Mouse (Mus musculus) MEL (cell line): ENCODE measurements around the gene Bex1. TPM values are rescaled to one million over a fixed set of nuclear protein-coding genes. Genes with fewer than 3 reads are reported as not detected.

Experiments
- DNase-seq: peaks from one replicate; pipeline ENCODE4 v3.0.0; 2011; ENCODE audit warnings: low read depth, low spot score
- H3K27ac ChIP-seq: 2 replicates; pipeline ENCODE4 v1.5.1; 2012; ENCODE audit warnings: low read depth, mild to moderate bottlenecking, control low read depth, low read length, moderate library complexity; ENCODE audit not compliant: control insufficient read depth
- H3K27me3 ChIP-seq, 2 experiments: fragments of 150-350 bp in 1 of 2; sonication (generic) in 1 of 2; 2 replicates each; pipeline ENCODE4 v1.6.1; 2012; ENCODE audit warnings: low read length in 2 of 2, mild to moderate bottlenecking in 2 of 2, improper control_type of control experiment in 1 of 2, moderate library complexity in 1 of 2; ENCODE audit not compliant: insufficient read depth in 2 of 2, control insufficient read depth in 1 of 2
- H3K36me3 ChIP-seq, 2 experiments: 2 replicates each; pipeline ENCODE4 v1.6.1; 2012 to 2014; ENCODE audit warnings: low read length in 2 of 2, improper control_type of control experiment in 1 of 2, inconsistent platforms in 1 of 2, mild to moderate bottlenecking in 1 of 2; ENCODE audit not compliant: insufficient read depth in 2 of 2, control insufficient read depth in 1 of 2
- H3K4me1 ChIP-seq, 2 experiments: fragments of 150-350 bp in 1 of 2; sonication (generic) in 1 of 2; 2 replicates each; pipeline ENCODE4 v1.6.1; 2012; ENCODE audit warnings: low read length in 2 of 2, improper control_type of control experiment in 1 of 2, mild to moderate bottlenecking in 1 of 2; ENCODE audit not compliant: insufficient read depth in 2 of 2, control insufficient read depth in 1 of 2
- H3K4me3 ChIP-seq, 2 experiments: fragments of 150-350 bp in 1 of 2; sonication (generic) in 1 of 2; 2 replicates each; pipeline ENCODE4 v1.5.1; 2012; ENCODE audit warnings: low read depth in 2 of 2, low read length in 2 of 2, mild to moderate bottlenecking in 2 of 2, moderate library complexity in 2 of 2, control low read depth in 1 of 2, improper control_type of control experiment in 1 of 2; ENCODE audit not compliant: control insufficient read depth in 1 of 2, insufficient read depth in 1 of 2
- H3K79me2 ChIP-seq: 2 replicates; pipeline ENCODE4 v1.6.1; 2012; ENCODE audit warnings: mild to moderate bottlenecking, low read length, moderate library complexity; ENCODE audit not compliant: control insufficient read depth, poor library complexity, insufficient read depth
- H3K9ac ChIP-seq: 2 replicates; pipeline ENCODE4 v1.6.1; 2012; ENCODE audit warnings: low read depth, mild to moderate bottlenecking, control low read depth, low read length, moderate library complexity; ENCODE audit not compliant: control insufficient read depth, poor library complexity, severe bottlenecking
- H3K9me3 ChIP-seq: fragments of 150-350 bp; sonication (generic); replicated peaks from 2 replicates; pipeline ENCODE4 v1.6.1; 2012; ENCODE audit warnings: mild to moderate bottlenecking, low read length, improper control_type of control experiment, moderate library complexity; ENCODE audit not compliant: insufficient read depth
- BHLHE40 ChIP-seq: IDR thresholded peaks from 2 replicates; pipeline ENCODE4 v1.6.1; 2012; ENCODE audit warnings: low read depth, mild to moderate bottlenecking, inconsistent platforms, low read length, improper control_type of control experiment, borderline replicate concordance
- CHD1 ChIP-seq: IDR thresholded peaks from 2 replicates; pipeline ENCODE4 v1.6.1; 2012; ENCODE audit warnings: low read depth, mild to moderate bottlenecking, inconsistent platforms, low read length, improper control_type of control experiment
- CHD2 ChIP-seq: IDR thresholded peaks from 2 replicates; pipeline ENCODE4 v1.6.1; 2011; ENCODE audit warnings: low read length, improper control_type of control experiment
- E2F4 ChIP-seq: IDR thresholded peaks from 2 replicates; pipeline ENCODE4 v1.6.1; 2011; ENCODE audit warnings: low read depth, low read length, improper control_type of control experiment, borderline replicate concordance
- EP300 ChIP-seq, 2 experiments: IDR thresholded peaks; 2 replicates each; pipeline ENCODE4 v1.6.1; 2011; ENCODE audit warnings: improper control_type of control experiment in 2 of 2, low read length in 2 of 2, low read depth in 1 of 2, mild to moderate bottlenecking in 1 of 2
- ETS1 ChIP-seq: IDR thresholded peaks from 2 replicates; pipeline ENCODE4 v1.6.1; 2012; ENCODE audit warnings: low read depth, mild to moderate bottlenecking, inconsistent platforms, low read length, improper control_type of control experiment, moderate library complexity
- GATA1 ChIP-seq: IDR thresholded peaks from 2 replicates; pipeline ENCODE4 v1.6.1; 2011; ENCODE audit warnings: low read depth, low read length, improper control_type of control experiment
- JUND ChIP-seq: IDR thresholded peaks from 2 replicates; pipeline ENCODE4 v1.6.1; 2011; ENCODE audit warnings: low read depth, mild to moderate bottlenecking, improper control_type of control experiment, low read length
- MAFK ChIP-seq: IDR thresholded peaks from 2 replicates; pipeline ENCODE4 v1.6.1; 2011; ENCODE audit warnings: low read depth, mild to moderate bottlenecking, low read length, improper control_type of control experiment, borderline replicate concordance
- MAZ ChIP-seq: IDR thresholded peaks from 2 replicates; pipeline ENCODE4 v1.6.1; 2012; ENCODE audit warnings: low read depth, mild to moderate bottlenecking, inconsistent platforms, low read length, improper control_type of control experiment
- MEF2A ChIP-seq: IDR thresholded peaks from 2 replicates; pipeline ENCODE4 v1.6.1; 2014; ENCODE audit warnings: low read depth, mild to moderate bottlenecking, inconsistent platforms, low read length, improper control_type of control experiment; ENCODE audit not compliant: poor library complexity, insufficient replicate concordance, severe bottlenecking; ENCODE audit errors: extremely low read depth
- MXI1 ChIP-seq: IDR thresholded peaks from 2 replicates; pipeline ENCODE4 v1.6.1; 2011; ENCODE audit warnings: mild to moderate bottlenecking, low read depth, low read length, improper control_type of control experiment
- MYB ChIP-seq: IDR thresholded peaks from 2 replicates; pipeline ENCODE4 v1.6.1; 2011; ENCODE audit warnings: mild to moderate bottlenecking, low read depth, low read length, improper control_type of control experiment
- MYC ChIP-seq: IDR thresholded peaks from 2 replicates; pipeline ENCODE4 v1.6.1; 2011; ENCODE audit warnings: low read depth, mild to moderate bottlenecking, low read length, improper control_type of control experiment, moderate library complexity
- NELFE ChIP-seq: IDR thresholded peaks from 2 replicates; pipeline ENCODE4 v1.6.1; 2011; ENCODE audit warnings: low read depth, low read length, improper control_type of control experiment
- POLR2AphosphoS2 ChIP-seq: IDR thresholded peaks from 2 replicates; pipeline ENCODE4 v1.6.1; 2011; ENCODE audit warnings: low read length, improper control_type of control experiment
- RAD21 ChIP-seq: IDR thresholded peaks from 2 replicates; pipeline ENCODE4 v1.6.1; 2011; ENCODE audit warnings: mild to moderate bottlenecking, low read depth, low read length, improper control_type of control experiment
- RCOR1 ChIP-seq: IDR thresholded peaks from 2 replicates; pipeline ENCODE4 v1.6.1; 2012; ENCODE audit warnings: low read depth, mild to moderate bottlenecking, inconsistent platforms, low read length, improper control_type of control experiment
- SIN3A ChIP-seq: IDR thresholded peaks from 2 replicates; pipeline ENCODE4 v1.6.1; 2012; ENCODE audit warnings: low read length, improper control_type of control experiment, inconsistent platforms
- SMC3 ChIP-seq: IDR thresholded peaks from 2 replicates; pipeline ENCODE4 v1.6.1; 2011; ENCODE audit warnings: low read depth, low read length, improper control_type of control experiment
- TAL1 ChIP-seq: IDR thresholded peaks from 2 replicates; pipeline ENCODE4 v1.6.1; 2012; ENCODE audit warnings: mild to moderate bottlenecking, inconsistent platforms, low read length, moderate library complexity, mixed read lengths
- TBP ChIP-seq: IDR thresholded peaks from 2 replicates; pipeline ENCODE4 v1.8.0; 2011; ENCODE audit warnings: low read depth, low read length, improper control_type of control experiment
- TCF12 ChIP-seq: IDR thresholded peaks from 2 replicates; pipeline ENCODE4 v1.6.1; 2014; ENCODE audit warnings: low read depth, mild to moderate bottlenecking, inconsistent platforms, low read length, improper control_type of control experiment, moderate library complexity
- UBTF ChIP-seq: IDR thresholded peaks from 2 replicates; pipeline ENCODE4 v1.6.1; 2012; ENCODE audit warnings: low read depth, mild to moderate bottlenecking, inconsistent platforms, low read length, improper control_type of control experiment, moderate library complexity, borderline replicate concordance; ENCODE audit not compliant: insufficient read depth
- USF1 ChIP-seq: IDR thresholded peaks from 2 replicates; pipeline ENCODE4 v1.6.1; 2014; ENCODE audit warnings: low read depth, mild to moderate bottlenecking, inconsistent platforms, low read length, improper control_type of control experiment, moderate library complexity
- polyA plus RNA-seq, 2 experiments: library from polyadenylated mRNA; stranded (reverse) in 1 of 2; unstranded in 1 of 2; fragments of >175 nt in 1 of 2; fragments of >200 nt in 1 of 2; gene quantifications; 2 replicates each; pipeline versions ENCODE4 v1.2.1 to v1.2.4; 2012; ENCODE audit warnings: low replicate concordance in 2 of 2, low read depth in 1 of 2; ENCODE audit not compliant: insufficient read length in 2 of 2, insufficient read depth in 1 of 2, missing spikeins in 1 of 2
- total RNA-seq: library from RNA; depleted of rRNA; stranded (reverse); fragments of 300-350 nt; gene quantifications from 2 replicates; pipeline ENCODE4 v1.2.3, GENCODE M21; 2012

The Bex1 gene
- total and polyA plus RNA-seq, 3 experiments: 0.27 to 0.86 TPM; not detected in 1

GRCm38 (mm10) chrX:136227768-136228167 is 12.5 kb upstream of the Bex1 start:
- no peak for TF ChIP-seq MAFK
- no peak for TF ChIP-seq E2F4
- TF ChIP-seq UBTF: no peak
- TF ChIP-seq TAL1: no peak
- no peak for TF ChIP-seq RCOR1
- TF ChIP-seq MEF2A: no peak
- TF ChIP-seq EP300 (IDR thresholded peaks at IDR 0.05; ENCODE audit: low read depth in 1 of 2, low read length in 2 of 2): no peak
- TF ChIP-seq MYC: no peak
- TF ChIP-seq SIN3A: no peak
- TF ChIP-seq ETS1: no peak
- TF ChIP-seq MAZ: no peak
- no peak for TF ChIP-seq MXI1
- no peak for TF ChIP-seq CHD1
- TF ChIP-seq TBP: no peak
- TF ChIP-seq NELFE: no peak
- TF ChIP-seq RAD21: no peak
- TF ChIP-seq GATA1: no peak
- no peak for TF ChIP-seq MYB
- TF ChIP-seq CHD2: no peak
- Histone ChIP-seq H3K79me2 (no peaks in the 10 kb centered on the region), H3K4me3 (no peak overlapping the region), H3K9ac (no peak overlapping the region), H3K36me3 (no peaks in the 10 kb centered on the region), H3K4me1 (no peaks in the 10 kb centered on the region), H3K27me3 (peaks cover 2 to 10% of the 10 kb centered on the region in 2 experiments; a peak in 3 of 4 replicates), H3K9me3 (no peaks in the 10 kb centered on the region), H3K27ac (no peak overlapping the region)
- DNase-seq: no peak

DNA sequence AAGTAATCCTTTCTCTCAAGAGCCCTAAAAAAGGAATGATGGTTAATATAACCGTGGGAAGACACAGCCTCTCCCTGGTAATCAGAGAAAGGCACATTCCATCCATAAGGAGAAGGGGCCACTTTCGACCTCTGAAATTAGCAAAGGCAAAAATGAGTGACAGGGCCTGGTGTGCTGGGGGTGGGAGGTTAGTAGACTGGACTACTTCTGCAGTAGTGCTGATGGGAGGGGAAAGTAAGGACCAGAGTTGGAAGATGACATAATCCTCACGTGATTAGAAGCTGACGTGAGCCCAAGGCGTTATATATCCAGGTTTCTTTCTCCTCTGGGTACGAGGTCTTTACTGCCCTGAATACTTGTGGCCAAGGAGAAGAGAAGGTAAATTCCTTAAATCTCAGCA is 8.4 kb upstream of the Bex1 start:
- Histone ChIP-seq H3K36me3 (no peaks in the 10 kb centered on the region), H3K4me1 (no peaks in the 10 kb centered on the region), H3K27ac (no peak overlapping the region), H3K79me2 (no peaks in the 10 kb centered on the region), H3K4me3 (no peak overlapping the region), H3K27me3 (peaks cover 2 to 18% of the 10 kb centered on the region in 2 experiments), H3K9ac (no peak overlapping the region), H3K9me3 (no peaks in the 10 kb centered on the region)
- no peak for DNase-seq
- TF ChIP-seq USF1 (no peak), POLR2AphosphoS2 (no peak), MYB (no peak), SIN3A (no peak), GATA1 (no peak), SMC3 (no peak), BHLHE40 (no peak), JUND (no peak), UBTF (no peak), TCF12 (no peak), RAD21 (no peak), TBP (no peak)
